Mouse (Mus musculus): ENCODE measurements around the gene Reps2.

- TF ChIP-seq CTCF (IDR thresholded peaks at IDR 0.05; ENCODE audit: low read depth, low read length) (no peak), GATA2 (IDR thresholded peaks at IDR 0.05; ENCODE audit: borderline replicate concordance, low read depth, low read length) (no peak), TAL1 (conservative IDR thresholded peaks at IDR 0.05; ENCODE audit: low read depth, low read length) (no peak), GATA1 (IDR thresholded peaks at IDR 0.05; ENCODE audit: borderline replicate concordance, low read length) (no peak)
Measured at GRCm38 (mm10) chrX:162691272-162691671, 47.8 kb upstream of the Reps2 start.
